Mouse (Mus musculus) heart, postnatal 0 days (tissue): ENCODE results near the gene Gltpd2.

Experiments
- CTCF ChIP-seq: IDR thresholded peaks from 2 replicates; pipeline ENCODE4 v1.5.1; 2016; ENCODE audit warnings: antibody characterized with exemption, control low read depth, low read depth
- EP300 ChIP-seq: IDR thresholded peaks from 2 replicates; pipeline ENCODE4 v1.6.1; 2016; ENCODE audit warnings: antibody characterized with exemption, low read depth

DNA sequence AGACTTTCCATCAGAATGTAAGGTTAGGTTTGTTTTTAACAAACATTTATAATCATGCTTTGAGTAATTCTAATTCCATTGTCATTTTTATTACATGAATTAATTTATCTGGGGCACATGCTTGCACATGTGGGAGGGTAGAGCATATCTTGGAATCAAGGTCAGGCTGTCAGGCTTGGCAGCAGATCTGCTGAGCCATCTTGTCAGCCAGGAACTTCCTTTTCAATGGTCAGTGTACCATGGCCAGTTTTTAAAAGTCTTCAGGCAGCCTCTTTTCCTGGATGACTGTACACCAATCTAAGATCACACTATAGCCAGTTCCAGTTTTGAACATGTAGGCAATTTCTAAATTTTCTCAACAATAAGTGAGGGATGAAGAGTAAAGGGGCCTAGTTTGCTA lies 46.3 kb upstream of the Gltpd2 start:
- TF ChIP-seq EP300 (no peak), CTCF (no peak)
